Mouse (Mus musculus) CH12.LX (cell line): ENCODE measurements at regions not wholly inside any gene's neighbourhood (a gene's known extent, or its start where the extent isn't known, plus 50 kb on each side); places are given as distances from the start of the nearest gene placed in this dataset.

Experiments used
- DNase-seq: peaks from one replicate; pipeline ENCODE4 v3.0.0-alpha.2; 2013; ENCODE audit errors: extremely low read depth
- H3K27ac ChIP-seq: 2 replicates; pipeline ENCODE4 v1.5.1; 2012; ENCODE audit warnings: low read depth, mild to moderate bottlenecking, control low read depth, moderate library complexity; ENCODE audit not compliant: insufficient read depth
- H3K27me3 ChIP-seq: replicated peaks from 2 replicates; pipeline ENCODE3; 2012; ENCODE audit warnings: inconsistent platforms
- H3K36me3 ChIP-seq, 2 experiments: replicated peaks in 1 of 2; 2 replicates each; pipeline versions ENCODE3 to v1.6.1; 2012; ENCODE audit warnings: inconsistent platforms in 1 of 2, low read length in 1 of 2, mild to moderate bottlenecking in 1 of 2, mixed read lengths in 1 of 2, moderate library complexity in 1 of 2; ENCODE audit not compliant: control insufficient read depth in 1 of 2, insufficient read depth in 1 of 2
- H3K4me1 ChIP-seq, 2 experiments: 2 replicates each; pipeline ENCODE4 v1.6.1; 2012; ENCODE audit warnings: inconsistent platforms in 1 of 2, moderate library complexity in 1 of 2; ENCODE audit not compliant: insufficient read depth in 2 of 2, control insufficient read depth in 1 of 2
- H3K4me2 ChIP-seq: 2 replicates; pipeline ENCODE4 v1.6.1; 2012; ENCODE audit warnings: low read depth, mild to moderate bottlenecking, control low read depth; ENCODE audit not compliant: poor library complexity, insufficient read depth, severe bottlenecking
- H3K4me3 ChIP-seq, 3 experiments: fragments of 150-350 bp in 1 of 3; sonication (generic) in 1 of 3; replicated peaks in 1 of 3; 2 replicates each; pipeline versions ENCODE3 to v1.5.1; 2011 to 2012; ENCODE audit warnings: low read depth in 2 of 3, low read length in 2 of 3, mild to moderate bottlenecking in 2 of 3, moderate library complexity in 2 of 3, control low read depth in 1 of 3, improper control_type of control experiment in 1 of 3, inconsistent platforms in 1 of 3, mixed read lengths in 1 of 3; ENCODE audit not compliant: poor library complexity in 1 of 3
- H3K79me2 ChIP-seq: replicated peaks from 2 replicates; pipeline ENCODE4 v1.6.1; 2012; ENCODE audit warnings: mild to moderate bottlenecking, moderate library complexity; ENCODE audit not compliant: control insufficient read depth, poor library complexity, insufficient read depth, severe bottlenecking; ENCODE audit errors: extremely low read depth
- H3K9ac ChIP-seq: 2 replicates; pipeline ENCODE4 v1.6.1; 2012; ENCODE audit warnings: low read depth, mild to moderate bottlenecking, control low read depth, moderate library complexity; ENCODE audit not compliant: insufficient read depth
- H3K9me3 ChIP-seq: replicated peaks from 2 replicates; pipeline ENCODE3; 2012; ENCODE audit warnings: low read length, inconsistent platforms, mixed read lengths
- BHLHE40 ChIP-seq: IDR thresholded peaks from 2 replicates; pipeline ENCODE4 v1.6.1; 2011; ENCODE audit warnings: mild to moderate bottlenecking, low read depth, low read length, improper control_type of control experiment
- CHD2 ChIP-seq: IDR thresholded peaks from 2 replicates; pipeline ENCODE4 v1.6.1; 2011; ENCODE audit warnings: low read length, improper control_type of control experiment
- E2F4 ChIP-seq: IDR thresholded peaks from 2 replicates; pipeline ENCODE4 v1.6.1; 2011; ENCODE audit warnings: low read depth, low read length, improper control_type of control experiment; ENCODE audit not compliant: insufficient replicate concordance
- EP300 ChIP-seq: IDR thresholded peaks from 2 replicates; pipeline ENCODE4 v1.6.1; 2011; ENCODE audit warnings: low read length, improper control_type of control experiment
- GABPA ChIP-seq: IDR thresholded peaks from 2 replicates; pipeline ENCODE4 v1.6.1; 2012; ENCODE audit warnings: low read depth, low read length, improper control_type of control experiment, inconsistent platforms; ENCODE audit not compliant: insufficient replicate concordance
- HCFC1 ChIP-seq: IDR thresholded peaks from 2 replicates; pipeline ENCODE4 v1.6.1; 2012; ENCODE audit warnings: low read depth, mild to moderate bottlenecking, inconsistent platforms, low read length, improper control_type of control experiment
- IRF4 ChIP-seq: IDR thresholded peaks from 2 replicates; pipeline ENCODE4 v1.6.1; 2014; ENCODE audit warnings: low read depth, mild to moderate bottlenecking, inconsistent platforms, low read length, improper control_type of control experiment
- JUN ChIP-seq: IDR thresholded peaks from 2 replicates; pipeline ENCODE4 v1.6.1; 2011; ENCODE audit warnings: low read depth, mild to moderate bottlenecking, low read length, improper control_type of control experiment, moderate library complexity; ENCODE audit not compliant: insufficient read depth
- KAT2A ChIP-seq: IDR thresholded peaks from 2 replicates; pipeline ENCODE4 v1.6.1; 2012; ENCODE audit warnings: low read length, improper control_type of control experiment, inconsistent platforms; ENCODE audit not compliant: insufficient replicate concordance
- MAX ChIP-seq: IDR thresholded peaks from 2 replicates; pipeline ENCODE4 v1.6.1; 2011; ENCODE audit warnings: low read length, improper control_type of control experiment
- MAZ ChIP-seq: IDR thresholded peaks from 2 replicates; pipeline ENCODE4 v1.6.1; 2012; ENCODE audit warnings: low read depth, mild to moderate bottlenecking, inconsistent platforms, low read length, improper control_type of control experiment, moderate library complexity
- MEF2A ChIP-seq: IDR thresholded peaks from 2 replicates; pipeline ENCODE4 v1.6.1; 2014; ENCODE audit warnings: low read depth, mild to moderate bottlenecking, inconsistent platforms, low read length, improper control_type of control experiment, borderline replicate concordance
- MYC ChIP-seq: IDR thresholded peaks from 2 replicates; pipeline ENCODE4 v1.6.1; 2011; ENCODE audit warnings: low read depth, mild to moderate bottlenecking, improper control_type of control experiment, low read length
- NELFE ChIP-seq: IDR thresholded peaks from 2 replicates; pipeline ENCODE4 v1.6.1; 2011; ENCODE audit warnings: low read depth, low read length, improper control_type of control experiment
- NRF1 ChIP-seq: IDR thresholded peaks from 2 replicates; pipeline ENCODE4 v1.6.1; 2014; ENCODE audit warnings: low read depth, mild to moderate bottlenecking, inconsistent platforms, low read length, improper control_type of control experiment, moderate library complexity
- POLR2AphosphoS2 ChIP-seq: IDR thresholded peaks from 2 replicates; pipeline ENCODE4 v1.6.1; 2011; ENCODE audit warnings: low read depth, low read length, improper control_type of control experiment
- RAD21 ChIP-seq: IDR thresholded peaks from 2 replicates; pipeline ENCODE4 v1.6.1; 2011; ENCODE audit warnings: low read depth, mild to moderate bottlenecking, low read length, improper control_type of control experiment, moderate library complexity
- SIN3A ChIP-seq: IDR thresholded peaks from 2 replicates; pipeline ENCODE4 v1.6.1; 2012; ENCODE audit warnings: low read length, improper control_type of control experiment, inconsistent platforms
- TCF12 ChIP-seq: IDR thresholded peaks from 2 replicates; pipeline ENCODE4 v1.6.1; 2014; ENCODE audit warnings: low read depth, mild to moderate bottlenecking, inconsistent platforms, low read length, improper control_type of control experiment
- USF1 ChIP-seq: IDR thresholded peaks from 2 replicates; pipeline ENCODE4 v1.6.1; 2014; ENCODE audit warnings: low read depth, mild to moderate bottlenecking, inconsistent platforms, low read length, improper control_type of control experiment
- ZC3H11A ChIP-seq: IDR thresholded peaks from 2 replicates; pipeline ENCODE4 v1.6.1; 2012; ENCODE audit warnings: low read depth, mild to moderate bottlenecking, inconsistent platforms, low read length, improper control_type of control experiment
- ZNF384 ChIP-seq: IDR thresholded peaks from 2 replicates; pipeline ENCODE4 v1.6.1; 2012; ENCODE audit warnings: low read depth, low read length, improper control_type of control experiment, inconsistent platforms
- dilution Hi-C: fragments of 300-500 bp; cut with MboI; formaldehyde crosslinking; loops from 2 replicates; pipeline ENCODE4 v1.14.3; 2020; ENCODE audit warnings: low sequenced_read_pairs; ENCODE audit not compliant: extremely low pct_unique_long_range_greater_than_20kb, extremely low pct_ligation_motif_present
- in situ Hi-C: fragments of 300-500 bp; cut with MboI; formaldehyde crosslinking; loops from 3 replicates; pipeline ENCODE4 v1.14.3; 2019; ENCODE audit warnings: low sequenced_read_pairs, low pct_ligation_motif_present, low pct_unique_long_range_greater_than_20kb, mixed read lengths

GRCm38 (mm10) chr1:19951680-19952248 is 666.1 kb downstream of the Pkhd1 start:
- in situ Hi-C loops (no loop called here), dilution Hi-C loops (no loop called here)
- H3K36me3 ChIP-seq = no peaks in the 10 kb centered on the region
- no peaks in the 10 kb centered on the region for H3K27me3 ChIP-seq
- H3K4me3 ChIP-seq = no peak overlapping the region
- H3K4me1 ChIP-seq = no peaks in the 10 kb centered on the region
- no peak overlapping the region for H3K4me2 ChIP-seq
- no peak overlapping the region for H3K27ac ChIP-seq
- no peaks in the 10 kb centered on the region for H3K79me2 ChIP-seq
- no peak for DNase-seq
- no peak for TF ChIP-seq MYC
- no peak for TF ChIP-seq EP300
- TF ChIP-seq MAZ = no peak
- no peak for TF ChIP-seq HCFC1
- no peak for TF ChIP-seq IRF4
- TF ChIP-seq ZC3H11A = no peak
- TF ChIP-seq POLR2AphosphoS2 = no peak
- no peak for TF ChIP-seq KAT2A
- no peak for TF ChIP-seq ZNF384
- TF ChIP-seq GABPA = no peak
- no peak for TF ChIP-seq NELFE
- no peak for TF ChIP-seq BHLHE40
- TF ChIP-seq RAD21 = no peak
- no peak for TF ChIP-seq SIN3A
- H3K9me3 ChIP-seq = peaks cover 24% of the 10 kb centered on the region
- no peak overlapping the region for H3K9ac ChIP-seq

- dilution Hi-C loops = no loop called here
- DNase-seq = no peak
- Histone ChIP-seq H3K9me3 (peaks cover 29% of the 10 kb centered on the region), H3K79me2 (no peaks in the 10 kb centered on the region), H3K4me1 (no peaks in the 10 kb centered on the region), H3K4me3 (no peak overlapping the region), H3K4me2 (no peak overlapping the region), H3K27me3 (no peaks in the 10 kb centered on the region), H3K9ac (no peak overlapping the region), H3K27ac (no peak overlapping the region), H3K36me3 (no peaks in the 10 kb centered on the region)
- TF ChIP-seq MAX = no peak
- TF ChIP-seq TCF12 = no peak
- no peak for TF ChIP-seq ZC3H11A
- TF ChIP-seq JUN = no peak
- TF ChIP-seq CHD2 = no peak
- TF ChIP-seq MEF2A = no peak
- TF ChIP-seq EP300 = no peak
- no peak for TF ChIP-seq ZNF384
- no peak for TF ChIP-seq MAZ
- TF ChIP-seq NRF1 = no peak
- no peak for TF ChIP-seq E2F4
- no peak for TF ChIP-seq IRF4
- no peak for TF ChIP-seq HCFC1
- no peak for TF ChIP-seq USF1
- TF ChIP-seq MYC = no peak
- in situ Hi-C loops = no loop called here
Measured at GRCm38 (mm10) chr1:19973364-19973763, 644.5 kb downstream of the Pkhd1 start.
